Mouse (Mus musculus) kidney, adult 2 months (tissue): Measurements from ENCODE around the gene Myl3.
A peak's percentile ranks its signal among the peaks of the same experiment; 100 is the strongest.

Source experiments
- CTCF ChIP-seq: fragments of 200-500 bp; conservative IDR thresholded peaks from 2 replicates; pipeline ENCODE4 v1.5.1; 2011; ENCODE audit warnings: low read depth, mild to moderate bottlenecking, control low read depth, low read length, moderate library complexity, mixed read lengths; ENCODE audit not compliant: insufficient read depth, insufficient read length
- POLR2A ChIP-seq: fragments of 200-500 bp; IDR thresholded peaks from one replicate; pipeline ENCODE4 v1.6.1; 2011; ENCODE audit warnings: low read depth, low read length, control low read depth

GRCm38 (mm10) chr9:110715426-110715825 is 26.2 kb upstream of the Myl3 start:
- TF ChIP-seq POLR2A (no peak), CTCF (peak; percentile 49; the same call in 1 of the 2 replicates)
